Mouse (Mus musculus) B cell, adult (primary cell): ENCODE results near the gene Triml2. TPM values are rescaled to one million over a fixed set of nuclear protein-coding genes. Genes with fewer than 3 reads are reported as not detected.

Experiments used
- total RNA-seq: library from RNA; stranded (reverse); gene quantifications from 4 replicates; pipeline ENCODE4 v1.2.4, GENCODE M21; 2023; ENCODE audit not compliant: inconsistent age

Triml2 gene
- total RNA-seq = not detected in 4 replicates

DNA sequence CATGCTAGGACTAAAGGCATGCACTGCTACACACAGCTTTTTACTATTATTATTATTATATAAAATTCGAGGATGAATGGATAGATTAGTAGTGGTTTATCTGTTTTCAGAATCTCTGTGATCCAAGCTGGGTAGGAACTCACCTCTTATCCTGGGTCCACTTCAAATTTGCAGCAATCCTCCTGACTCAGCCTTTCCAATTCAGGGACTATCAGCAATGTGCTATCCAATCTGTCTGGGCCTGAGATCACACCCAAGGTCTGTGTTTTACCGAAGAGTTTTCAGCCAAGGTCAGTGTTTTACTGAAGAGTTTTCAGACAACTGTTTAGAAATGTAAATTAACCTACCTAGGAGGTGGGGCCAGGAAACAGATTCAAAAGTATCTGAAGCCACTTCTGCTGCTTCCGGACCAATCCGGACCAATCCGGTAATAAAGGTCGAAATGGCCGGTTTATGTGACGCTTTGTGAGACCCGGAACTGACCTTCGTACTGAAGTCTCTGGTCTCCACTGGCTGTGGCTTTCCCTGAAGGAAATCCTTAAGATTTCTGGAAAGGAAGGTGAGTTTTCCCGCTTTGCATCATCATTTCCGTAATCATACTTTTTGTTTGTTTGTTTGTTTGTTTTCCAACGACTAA is at the start of gene Triml2:
Gene Triml2, plus strand, starts transcription at position 488 of the 637 bp plus-strand sequence.

DNA sequence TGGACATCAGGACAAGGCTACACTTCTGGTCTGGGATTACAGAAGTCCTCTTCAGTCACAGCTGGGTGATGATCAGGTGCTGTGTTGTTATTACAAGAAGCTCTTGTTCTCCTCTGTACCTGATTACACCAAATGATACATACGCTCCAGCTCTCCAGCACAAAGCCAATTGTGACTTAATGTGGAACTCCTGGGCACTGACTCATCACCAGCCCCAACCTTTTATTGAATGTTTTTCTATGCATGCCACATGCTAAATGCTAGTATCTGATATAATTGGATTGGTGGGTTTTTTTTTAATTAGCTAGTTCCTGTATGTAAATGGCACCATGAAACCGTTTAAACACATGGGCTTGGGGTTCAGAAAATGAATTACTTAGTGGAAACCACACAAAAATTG is 39.0 kb upstream of the Triml2 start, which contains the start of gene Triml1:
Gene Triml1, minus strand, starts transcription at position 101 of the 400 bp plus-strand sequence.

Other genes starting within 250 kb of the Triml2 start
- gene Triml1, start 39.1 kb upstream of the Triml2 start, total RNA-seq = not detected in 4 replicates
- gene Zfp42, start 126.4 kb downstream of the Triml2 start, total RNA-seq = not detected in 4 replicates